Mouse (Mus musculus) liver, postnatal 0 days (tissue): ENCODE data around the gene Adap1.

ENCODE experiments used
- CTCF ChIP-seq: sonication (generic); IDR thresholded peaks from 2 replicates; pipeline ENCODE4 v1.5.1; 2016; ENCODE audit warnings: antibody characterized with exemption, low read depth
- EP300 ChIP-seq: IDR thresholded peaks from 2 replicates; pipeline ENCODE4 v1.6.1; 2016; ENCODE audit warnings: antibody characterized with exemption, low read depth, mild to moderate bottlenecking

GRCm38 (mm10) chr5:139323260-139323924 is 2.0 kb downstream of the Adap1 start:
- TF ChIP-seq CTCF (no peak), EP300 (no peak)
